Mouse (Mus musculus) thymus, postnatal 14 days (tissue): ENCODE measurements around the gene Nmt2.
A peak's percentile ranks its signal among the peaks of the same experiment; 100 is the strongest.

ENCODE experiments used
- DNase-seq: peaks from one replicate; pipeline ENCODE4 v3.0.0; 2021

Gene Nmt2

GRCm38 (mm10) chr2:3331071-3331703 lies 47.2 kb downstream of the Nmt2 start:
- DNase-seq = no peak

- DNase-seq = no peak
Measured at GRCm38 (mm10) chr2:3332056-3332455, 48.0 kb downstream of the Nmt2 start.

- DNase-seq = peak; percentile 97
Measured at GRCm38 (mm10) chr2:3332484-3333242, 48.7 kb downstream of the Nmt2 start, which contains the start of gene Rpp38. Gene Rpp38, minus strand, starts transcription at chr2:3332643.

GRCm38 (mm10) chr2:3333761-3334160 lies 49.7 kb downstream of the Nmt2 start:
- no peak for DNase-seq

- DNase-seq = peak; percentile 71
Measured at GRCm38 (mm10) chr2:3335611-3336301, 51.7 kb downstream of the Nmt2 start, which contains the start of gene Acbd7. Gene Acbd7, plus strand, starts transcription at chr2:3336168.

DNA sequence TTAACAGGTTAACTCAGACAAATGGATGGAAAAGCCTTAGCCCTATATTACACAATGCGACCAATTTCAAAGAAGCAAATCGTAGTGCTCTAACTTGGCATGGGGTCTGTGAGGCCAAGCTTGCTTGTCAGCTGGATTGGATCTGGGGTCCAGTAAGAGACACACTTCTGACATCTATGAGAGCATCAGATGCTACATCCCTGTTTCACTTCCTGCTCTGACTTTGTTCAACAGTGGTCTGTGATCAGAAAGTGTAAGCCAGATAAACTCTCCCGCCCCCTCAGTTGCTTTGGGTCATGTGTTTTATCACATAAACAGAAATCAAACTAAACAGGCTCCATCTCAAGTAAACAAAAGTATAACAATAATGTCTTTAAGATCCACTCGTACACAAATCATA lies 64.4 kb downstream of the Nmt2 start:
- DNase-seq = no peak

- peak; percentile 27 for DNase-seq
Measured at GRCm38 (mm10) chr2:3348919-3349318, 64.9 kb downstream of the Nmt2 start.

DNA sequence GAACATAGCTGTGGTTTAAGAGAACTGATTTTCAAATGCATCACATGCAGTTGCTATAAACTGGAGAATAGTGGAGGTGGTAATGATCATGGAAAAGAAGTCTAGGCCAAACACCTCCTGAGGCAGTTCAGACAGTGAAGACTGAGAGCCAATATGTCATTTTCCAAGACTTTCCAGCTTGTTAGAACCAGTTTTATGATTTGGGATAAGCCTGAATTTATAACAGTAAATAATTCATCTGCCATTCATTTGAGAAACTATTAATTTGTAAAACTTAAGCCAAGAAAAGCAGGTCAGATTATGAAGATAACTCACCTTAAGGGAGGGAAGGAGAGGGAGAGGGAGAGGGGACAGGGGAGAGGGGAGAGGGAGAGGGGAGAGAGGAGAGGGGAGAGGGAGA lies 69.1 kb downstream of the Nmt2 start:
- no peak for DNase-seq

GRCm38 (mm10) chr2:3355793-3356192 lies 71.8 kb downstream of the Nmt2 start:
- no peak for DNase-seq

- no peak for DNase-seq
Measured at GRCm38 (mm10) chr2:3356311-3356710, 72.3 kb downstream of the Nmt2 start.

- no peak for DNase-seq
Measured at GRCm38 (mm10) chr2:3357887-3358286, 73.9 kb downstream of the Nmt2 start.

DNA sequence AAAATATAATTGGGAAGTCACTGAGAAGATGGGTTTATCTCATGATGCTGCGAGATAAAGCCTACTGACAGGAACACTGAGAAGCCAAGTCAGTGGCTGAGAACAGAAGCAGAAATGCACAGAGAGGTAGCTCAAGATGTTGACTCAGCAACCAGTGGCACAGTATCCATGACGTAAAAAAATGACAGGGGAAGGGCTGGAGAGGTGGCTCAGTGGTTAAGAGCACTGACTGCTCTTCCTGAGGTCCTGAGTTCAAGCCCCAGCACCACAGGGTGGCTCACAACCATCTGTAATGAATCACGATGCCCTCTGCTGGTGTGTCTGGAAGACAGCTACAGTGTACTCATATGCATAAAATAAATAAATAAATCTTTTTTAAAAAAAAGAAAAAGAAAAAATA lies 77.1 kb downstream of the Nmt2 start:
- no peak for DNase-seq

DNA sequence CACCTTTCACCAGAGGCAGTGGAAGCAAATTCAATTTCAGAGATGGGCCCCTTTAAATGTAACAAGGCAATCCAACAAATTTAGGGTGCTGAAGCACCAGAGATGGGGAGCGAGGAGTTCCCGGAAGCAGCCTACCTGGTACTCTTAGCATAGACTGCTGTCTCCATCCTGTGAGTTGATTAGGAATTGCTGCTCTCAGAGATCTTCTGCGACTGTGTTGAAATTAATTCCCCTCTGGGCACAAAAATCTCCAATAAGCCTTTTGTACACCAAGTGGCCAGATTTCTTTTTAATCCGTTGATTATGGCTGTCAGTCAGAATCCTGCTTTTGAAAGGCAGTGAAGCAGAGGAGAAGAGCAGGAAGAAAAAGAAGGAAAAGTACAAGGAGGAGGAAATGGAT lies 81.1 kb downstream of the Nmt2 start:
- DNase-seq = no peak
